Mouse (Mus musculus): ENCODE data around the gene Lpin3. TPM values are rescaled to one million over a fixed set of nuclear protein-coding genes. Genes with fewer than 3 reads are reported as not detected.

Gene Lpin3
- total RNA-seq (2021): 1 to 10 TPM; 3.7 to 5.1 TPM

- DNase-seq (ENCODE audit: low spot score): peak; percentile 80
- intact Hi-C loops (cut with DNase I): loop anchor here (5.0 kb wide), 1 partner anchor 88 kb away; no protein-coding TSS in a partner anchor
Measured at GRCm38 (mm10) chr2:160880453-160881195, at the start of gene Lpin3. Lpin3 (plus strand) TSS chr2:160880670.

GRCm38 (mm10) chr2:160840838-160841237, 39.6 kb upstream of the Lpin3 start:
- DNase-seq (ENCODE audit: low spot score): no peak
- intact Hi-C loops (cut with DNase I): no loop called here

- intact Hi-C loops (cut with DNase I): no loop called here
Measured at GRCm38 (mm10) chr2:160847664-160848063, 32.8 kb upstream of the Lpin3 start.

GRCm38 (mm10) chr2:160848186-160848585, 32.3 kb upstream of the Lpin3 start:
- DNase-seq (ENCODE audit: low spot score): no peak
- intact Hi-C loops (cut with DNase I): no loop called here

More at GRCm38 (mm10) chr2:160847664-160848063, 32.8 kb upstream of the Lpin3 start:
- DNase-seq (ENCODE audit: low spot score): no peak

GRCm38 (mm10) chr2:160849617-160850240, 30.7 kb upstream of the Lpin3 start:
- intact Hi-C loops (cut with DNase I): no loop called here

GRCm38 (mm10) chr2:160850360-160850759, 30.1 kb upstream of the Lpin3 start:
- no peak for DNase-seq (ENCODE audit: low spot score)
- intact Hi-C loops (cut with DNase I): no loop called here

More at GRCm38 (mm10) chr2:160849617-160850240, 30.7 kb upstream of the Lpin3 start:
- no peak for DNase-seq (ENCODE audit: low spot score)

- no peak for DNase-seq (ENCODE audit: low spot score)
- intact Hi-C loops (cut with DNase I): no loop called here
Measured at GRCm38 (mm10) chr2:160854687-160855086, 25.8 kb upstream of the Lpin3 start.

GRCm38 (mm10) chr2:160856359-160857102, 23.9 kb upstream of the Lpin3 start:
- intact Hi-C loops (cut with DNase I): no loop called here
- DNase-seq (ENCODE audit: low spot score): no peak

GRCm38 (mm10) chr2:160860363-160860762, 20.1 kb upstream of the Lpin3 start:
- intact Hi-C loops (cut with DNase I): no loop called here
- DNase-seq (ENCODE audit: low spot score): no peak

- intact Hi-C loops (cut with DNase I): no loop called here
- DNase-seq (ENCODE audit: low spot score): no peak
Measured at GRCm38 (mm10) chr2:160864112-160864511, 16.4 kb upstream of the Lpin3 start.

- no peak for DNase-seq (ENCODE audit: low spot score)
- intact Hi-C loops (cut with DNase I): no loop called here
Measured at GRCm38 (mm10) chr2:160865266-160865665, 15.2 kb upstream of the Lpin3 start.

- no peak for DNase-seq (ENCODE audit: low spot score)
- intact Hi-C loops (cut with DNase I): no loop called here
Measured at GRCm38 (mm10) chr2:160869446-160869845, 11.0 kb upstream of the Lpin3 start.

GRCm38 (mm10) chr2:160871310-160871709, 9.2 kb upstream of the Lpin3 start:
- DNase-seq (ENCODE audit: low spot score): no peak
- intact Hi-C loops (cut with DNase I): no loop called here

GRCm38 (mm10) chr2:160872395-160872794, 8.1 kb upstream of the Lpin3 start:
- intact Hi-C loops (cut with DNase I): no loop called here
- DNase-seq (ENCODE audit: low spot score): peak; percentile 50

GRCm38 (mm10) chr2:160872890-160873382, 7.5 kb upstream of the Lpin3 start, which contains the start of gene Zhx3:
Zhx3 (minus strand) TSS chr2:160872998.
- peak; percentile 94 for DNase-seq (ENCODE audit: low spot score)
- intact Hi-C loops (cut with DNase I): no loop called here

GRCm38 (mm10) chr2:160874231-160874877, 6.1 kb upstream of the Lpin3 start:
- DNase-seq (ENCODE audit: low spot score): peak; percentile 26
- intact Hi-C loops (cut with DNase I): loop anchor here (2.0 kb wide), 1 partner anchor 70 kb away; no protein-coding TSS in a partner anchor

GRCm38 (mm10) chr2:160876115-160876514, 4.4 kb upstream of the Lpin3 start:
- intact Hi-C loops (cut with DNase I): no loop called here
- DNase-seq (ENCODE audit: low spot score): no peak

- intact Hi-C loops (cut with DNase I): loop anchor here (5.0 kb wide), 1 partner anchor 89 kb away; no protein-coding TSS in a partner anchor
- no peak for DNase-seq (ENCODE audit: low spot score)
Measured at GRCm38 (mm10) chr2:160881462-160882101, 1.1 kb downstream of the Lpin3 start.

- intact Hi-C loops (cut with DNase I): loop anchor here (5.0 kb wide), 1 partner anchor 90 kb away; no protein-coding TSS in a partner anchor
Measured at GRCm38 (mm10) chr2:160882436-160882835, 2.0 kb downstream of the Lpin3 start.

More at GRCm38 (mm10) chr2:160882436-160882835, 2.0 kb downstream of the Lpin3 start:
- no peak for DNase-seq (ENCODE audit: low spot score)

Data from heart, postnatal 25 days (tissue).